Mouse (Mus musculus): ENCODE results near the gene Ddit4. TPM values are rescaled to one million over a fixed set of nuclear protein-coding genes. Genes with fewer than 3 reads are reported as not detected.
"Not testable (repeated sequence)": the region's sequence is repeated elsewhere in the genome, so short reads cannot be mapped to it uniquely, and the experiment has no call there.

The Ddit4 gene
- polyA plus RNA-seq (2016; fragmentation: Nextera tagmentation; extraction: Ambion mirVana) = 32.7 and 35.3 TPM in 2 replicates

- peaks cover 65% of the 10 kb centered on the region for H3K4me1 ChIP-seq
- peaks cover 3% of the 10 kb centered on the region for H3K27me3 ChIP-seq (ENCODE audit: poor library complexity, severe bottlenecking)
- H3K36me3 ChIP-seq (replicated peaks) = peaks cover 15% of the 10 kb centered on the region
- DNase-seq (ENCODE audit: extremely low spot score, low spot score) = peak; percentile 99
- H3K4me3 ChIP-seq = peak within 1 kb of the TSS; percentile 88
- WGBS = under 1% methylated on average over 76 of the region's 76 CpGs
- H3K27ac ChIP-seq = peak within 1 kb of the TSS; percentile 96
- H3K9me3 ChIP-seq = no peaks in the 10 kb centered on the region
Measured at GRCm38 (mm10) chr10:59951211-59952151, at the start of gene Ddit4. Gene Ddit4 (minus strand): TSS chr10:59951834.

GRCm38 (mm10) chr10:59999057-59999456, 47.4 kb upstream of the Ddit4 start:
- H3K9me3 ChIP-seq = no peaks in the 10 kb centered on the region
- peaks cover 23% of the 10 kb centered on the region for H3K4me1 ChIP-seq
- WGBS = 93% methylated on average over 3 of the region's 3 CpGs
- H3K27me3 ChIP-seq (ENCODE audit: poor library complexity, severe bottlenecking) = no peaks in the 10 kb centered on the region
- H3K27ac ChIP-seq = no peak overlapping the region
- H3K4me3 ChIP-seq = no peak overlapping the region
- peaks cover 52% of the 10 kb centered on the region for H3K36me3 ChIP-seq (replicated peaks)
- DNase-seq (ENCODE audit: extremely low spot score, low spot score) = no peak

GRCm38 (mm10) chr10:59997591-59997990, 46.0 kb upstream of the Ddit4 start:
- WGBS = 28% methylated on average over 7 of the region's 7 CpGs
- peaks cover 65% of the 10 kb centered on the region for H3K36me3 ChIP-seq (replicated peaks)
- no peaks in the 10 kb centered on the region for H3K9me3 ChIP-seq
- no peak overlapping the region for H3K4me3 ChIP-seq
- no peaks in the 10 kb centered on the region for H3K27me3 ChIP-seq (ENCODE audit: poor library complexity, severe bottlenecking)
- peaks cover 15% of the 10 kb centered on the region for H3K4me1 ChIP-seq
- peak; percentile 24 for DNase-seq (ENCODE audit: extremely low spot score, low spot score)
- H3K27ac ChIP-seq = no peak overlapping the region

- Histone ChIP-seq H3K36me3 (replicated peaks) (peaks cover 75% of the 10 kb centered on the region), H3K4me3 (no peak overlapping the region), H3K9me3 (no peaks in the 10 kb centered on the region), H3K4me1 (peaks cover 1% of the 10 kb centered on the region), H3K27me3 (ENCODE audit: poor library complexity, severe bottlenecking) (no peaks in the 10 kb centered on the region), H3K27ac (no peak overlapping the region)
- DNase-seq (ENCODE audit: extremely low spot score, low spot score) = no peak
- 93% methylated on average over 6 of the region's 6 CpGs for WGBS
Measured at GRCm38 (mm10) chr10:59995889-59996288, 44.3 kb upstream of the Ddit4 start.

- 95% methylated on average over 2 of the region's 3 CpGs for WGBS
- H3K4me1 ChIP-seq; H3K27ac ChIP-seq; H3K27me3 ChIP-seq (ENCODE audit: poor library complexity, severe bottlenecking); H3K4me3 ChIP-seq; DNase-seq (ENCODE audit: extremely low spot score, low spot score); H3K9me3 ChIP-seq: not testable (repeated sequence)
- peaks cover 80% of the 10 kb centered on the region for H3K36me3 ChIP-seq (replicated peaks)
Measured at GRCm38 (mm10) chr10:59993813-59994212, 42.2 kb upstream of the Ddit4 start.

- WGBS = 95% methylated on average over 8 of the region's 8 CpGs
- no peaks in the 10 kb centered on the region for H3K9me3 ChIP-seq
- DNase-seq (ENCODE audit: extremely low spot score, low spot score) = no peak
- no peaks in the 10 kb centered on the region for H3K27me3 ChIP-seq (ENCODE audit: poor library complexity, severe bottlenecking)
- no peaks in the 10 kb centered on the region for H3K4me1 ChIP-seq
- H3K4me3 ChIP-seq = no peak overlapping the region
- no peak overlapping the region for H3K27ac ChIP-seq
- H3K36me3 ChIP-seq (replicated peaks) = peaks cover 98% of the 10 kb centered on the region
Measured at GRCm38 (mm10) chr10:59992024-59992423, 40.4 kb upstream of the Ddit4 start.

- 93% methylated on average over 9 of the region's 9 CpGs for WGBS
- no peak for DNase-seq (ENCODE audit: extremely low spot score, low spot score)
Measured at GRCm38 (mm10) chr10:59991262-59991880, 39.7 kb upstream of the Ddit4 start.

GRCm38 (mm10) chr10:59990393-59990792, 38.8 kb upstream of the Ddit4 start:
- Histone ChIP-seq H3K36me3 (replicated peaks) (peaks cover 98% of the 10 kb centered on the region), H3K27me3 (ENCODE audit: poor library complexity, severe bottlenecking) (no peaks in the 10 kb centered on the region), H3K4me3 (no peak overlapping the region), H3K9me3 (no peaks in the 10 kb centered on the region), H3K4me1 (no peaks in the 10 kb centered on the region), H3K27ac (no peak overlapping the region)
- no peak for DNase-seq (ENCODE audit: extremely low spot score, low spot score)
- 96% methylated on average over 9 of the region's 9 CpGs for WGBS

More at GRCm38 (mm10) chr10:59991262-59991880, 39.7 kb upstream of the Ddit4 start:
- Histone ChIP-seq H3K9me3 (no peaks in the 10 kb centered on the region), H3K27ac (no peak overlapping the region), H3K4me3 (no peak overlapping the region), H3K36me3 (replicated peaks) (peaks cover 98% of the 10 kb centered on the region), H3K27me3 (ENCODE audit: poor library complexity, severe bottlenecking) (no peaks in the 10 kb centered on the region), H3K4me1 (no peaks in the 10 kb centered on the region)

- 90% methylated on average over 4 of the region's 4 CpGs for WGBS
Measured at GRCm38 (mm10) chr10:59988036-59988435, 36.4 kb upstream of the Ddit4 start.

GRCm38 (mm10) chr10:59982379-59982873, 30.8 kb upstream of the Ddit4 start:
- Histone ChIP-seq H3K4me1 (peaks cover 24% of the 10 kb centered on the region), H3K27me3 (ENCODE audit: poor library complexity, severe bottlenecking) (no peaks in the 10 kb centered on the region), H3K9me3 (no peaks in the 10 kb centered on the region), H3K4me3 (no peak overlapping the region), H3K36me3 (replicated peaks) (peaks cover 30% of the 10 kb centered on the region), H3K27ac (no peak overlapping the region)
- WGBS = 93% methylated on average over 12 of the region's 12 CpGs
- no peak for DNase-seq (ENCODE audit: extremely low spot score, low spot score)

More at GRCm38 (mm10) chr10:59988036-59988435, 36.4 kb upstream of the Ddit4 start:
- H3K4me1 ChIP-seq = no peaks in the 10 kb centered on the region
- no peak for DNase-seq (ENCODE audit: extremely low spot score, low spot score)
- H3K4me3 ChIP-seq = no peak overlapping the region
- H3K36me3 ChIP-seq (replicated peaks) = peaks cover 86% of the 10 kb centered on the region
- H3K27me3 ChIP-seq (ENCODE audit: poor library complexity, severe bottlenecking) = no peaks in the 10 kb centered on the region
- no peak overlapping the region for H3K27ac ChIP-seq
- H3K9me3 ChIP-seq = no peaks in the 10 kb centered on the region

- Histone ChIP-seq H3K36me3 (replicated peaks) (peaks cover 24% of the 10 kb centered on the region), H3K4me3 (no peak overlapping the region), H3K4me1 (peaks cover 27% of the 10 kb centered on the region), H3K27me3 (ENCODE audit: poor library complexity, severe bottlenecking) (no peaks in the 10 kb centered on the region), H3K27ac (0 out of 2 replicates have a peak overlapping the region, but pooled peaks have one; percentile 37), H3K9me3 (no peaks in the 10 kb centered on the region)
- 92% methylated on average over 9 of the region's 9 CpGs for WGBS
- no peak for DNase-seq (ENCODE audit: extremely low spot score, low spot score)
Measured at GRCm38 (mm10) chr10:59981792-59982191, 30.2 kb upstream of the Ddit4 start.

GRCm38 (mm10) chr10:59981336-59981735, 29.7 kb upstream of the Ddit4 start:
- Histone ChIP-seq H3K27me3 (ENCODE audit: poor library complexity, severe bottlenecking) (no peaks in the 10 kb centered on the region), H3K4me1 (peaks cover 30% of the 10 kb centered on the region), H3K4me3 (no peak overlapping the region), H3K9me3 (no peaks in the 10 kb centered on the region), H3K27ac (0 out of 2 replicates have a peak overlapping the region, but pooled peaks have one; percentile 37), H3K36me3 (replicated peaks) (peaks cover 20% of the 10 kb centered on the region)
- 85% methylated on average over 4 of the region's 4 CpGs for WGBS
- no peak for DNase-seq (ENCODE audit: extremely low spot score, low spot score)

All from forebrain, embryonic 10.5 days (tissue).